Mouse (Mus musculus) lung, postnatal 0 days (tissue): ENCODE data around the gene Rpp14.

Experiments used
- CTCF ChIP-seq: IDR thresholded peaks from 2 replicates; pipeline ENCODE4 v1.5.1; 2016; ENCODE audit warnings: antibody characterized with exemption, mild to moderate bottlenecking
- EP300 ChIP-seq: IDR thresholded peaks from 2 replicates; pipeline ENCODE4 v1.6.1; 2016; ENCODE audit warnings: antibody characterized with exemption, mild to moderate bottlenecking, control low read depth

- TF ChIP-seq CTCF (no peak), EP300 (no peak)
Observed at GRCm38 (mm10) chr14:8040179-8040578, 40.0 kb upstream of the Rpp14 start.
